Mouse (Mus musculus): Measurements from ENCODE around the gene Myadml2. TPM values are rescaled to one million over a fixed set of nuclear protein-coding genes. Genes with fewer than 3 reads are reported as not detected.

Myadml2 gene
- polyA plus RNA-seq, 1 experiment from 2014 or later, result not detected

GRCm38 (mm10) chr11:120641255-120641654 is 6.7 kb downstream of the Myadml2 start:
- H3K27me3 ChIP-seq (replicated peaks; ENCODE audit: control insufficient read depth, insufficient read depth, low read length), result no peaks in the 10 kb centered on the region
- H3K27ac ChIP-seq (ENCODE audit: low read depth), result no peak overlapping the region
- H3K4me2 ChIP-seq (ENCODE audit: low read length), result no peak overlapping the region
- 51% methylated on average over 9 of the region's 9 CpGs for WGBS
- DNase-seq (ENCODE audit: low spot score) (no peak), ATAC-seq (replicated peaks; ENCODE audit: low FRiP score, low TSS enrichment, low read depth) (no peak)
- H3K9me3 ChIP-seq (ENCODE audit: control insufficient read depth, low read length), result no peaks in the 10 kb centered on the region
- no peaks in the 10 kb centered on the region for H3K36me3 ChIP-seq (ENCODE audit: control insufficient read depth, insufficient read depth, low read length)
- H3K9ac ChIP-seq (ENCODE audit: low read length), result no peak overlapping the region
- H3K4me1 ChIP-seq (replicated peaks; ENCODE audit: control insufficient read depth, insufficient read depth, low read length), result peaks cover 4% of the 10 kb centered on the region
- no peak overlapping the region for H3K4me3 ChIP-seq (ENCODE audit: low read depth, low read length)

GRCm38 (mm10) chr11:120634810-120635209 is 13.1 kb downstream of the Myadml2 start:
- no peak overlapping the region for H3K4me2 ChIP-seq (ENCODE audit: low read length)
- no peak overlapping the region for H3K9ac ChIP-seq (ENCODE audit: low read length)
- H3K27me3 ChIP-seq (replicated peaks; ENCODE audit: control insufficient read depth, insufficient read depth, low read length), result no peaks in the 10 kb centered on the region
- WGBS, result 80% methylated on average over 5 of the region's 5 CpGs
- no peaks in the 10 kb centered on the region for H3K36me3 ChIP-seq (ENCODE audit: control insufficient read depth, insufficient read depth, low read length)
- H3K4me3 ChIP-seq (ENCODE audit: low read depth, low read length), result no peak overlapping the region
- ATAC-seq (replicated peaks; ENCODE audit: low FRiP score, low TSS enrichment, low read depth) (no peak), DNase-seq (ENCODE audit: low spot score) (no peak)
- peaks cover 15% of the 10 kb centered on the region for H3K4me1 ChIP-seq (replicated peaks; ENCODE audit: control insufficient read depth, insufficient read depth, low read length)
- no peaks in the 10 kb centered on the region for H3K9me3 ChIP-seq (ENCODE audit: control insufficient read depth, low read length)
- no peak overlapping the region for H3K27ac ChIP-seq (ENCODE audit: low read depth)

- H3K9me3 ChIP-seq (ENCODE audit: control insufficient read depth, low read length), result no peaks in the 10 kb centered on the region
- 11% methylated on average over 58 of the region's 58 CpGs for WGBS
- H3K4me1 ChIP-seq (replicated peaks; ENCODE audit: control insufficient read depth, insufficient read depth, low read length), result peaks cover 20% of the 10 kb centered on the region
- peaks cover 9% of the 10 kb centered on the region for H3K36me3 ChIP-seq (ENCODE audit: control insufficient read depth, insufficient read depth, low read length)
- H3K27me3 ChIP-seq (replicated peaks; ENCODE audit: control insufficient read depth, insufficient read depth, low read length), result no peaks in the 10 kb centered on the region
- H3K4me3 ChIP-seq (ENCODE audit: low read depth, low read length), result peak within 1 kb of the TSS; percentile 83
- ATAC-seq (replicated peaks; ENCODE audit: low FRiP score, low TSS enrichment, low read depth), result peak; percentile 88
- H3K4me2 ChIP-seq (ENCODE audit: low read length), result peak within 1 kb of the TSS; percentile 81
- peak within 1 kb of the TSS; percentile 84 for H3K27ac ChIP-seq (ENCODE audit: low read depth)
- DNase-seq (ENCODE audit: low spot score), result peak; percentile 94
- H3K9ac ChIP-seq (ENCODE audit: low read length), result peak within 1 kb of the TSS; percentile 88
These were observed 14.2 kb downstream of the Myadml2 start, which contains the start of gene Mafg for GRCm38 (mm10) chr11:120633520-120634343. Gene Mafg (minus strand): TSS chr11:120633600.

- Histone ChIP-seq H3K27ac (ENCODE audit: low read depth) (peak overlapping the region; percentile 84), H3K9ac (ENCODE audit: low read length) (peak overlapping the region; percentile 88), H3K36me3 (ENCODE audit: control insufficient read depth, insufficient read depth, low read length) (peaks cover 12% of the 10 kb centered on the region), H3K4me3 (ENCODE audit: low read depth, low read length) (peak overlapping the region; percentile 83), H3K9me3 (ENCODE audit: control insufficient read depth, low read length) (no peaks in the 10 kb centered on the region), H3K27me3 (replicated peaks; ENCODE audit: control insufficient read depth, insufficient read depth, low read length) (no peaks in the 10 kb centered on the region), H3K4me2 (ENCODE audit: low read length) (peak overlapping the region; percentile 81), H3K4me1 (replicated peaks; ENCODE audit: control insufficient read depth, insufficient read depth, low read length) (peaks cover 20% of the 10 kb centered on the region)
- WGBS, result under 1% methylated on average over 106 of the region's 116 CpGs
- ATAC-seq (replicated peaks; ENCODE audit: low FRiP score, low TSS enrichment, low read depth) (peak; percentile 79), DNase-seq (ENCODE audit: low spot score) (peak; percentile 82)
These were observed 15.1 kb downstream of the Myadml2 start for GRCm38 (mm10) chr11:120632559-120633519.

- H3K4me2 ChIP-seq (ENCODE audit: low read length), result peak overlapping the region; percentile 81
- ATAC-seq (replicated peaks; ENCODE audit: low FRiP score, low TSS enrichment, low read depth), result no peak
- peaks cover 20% of the 10 kb centered on the region for H3K4me1 ChIP-seq (replicated peaks; ENCODE audit: control insufficient read depth, insufficient read depth, low read length)
- H3K27ac ChIP-seq (ENCODE audit: low read depth), result no peak overlapping the region; the same call in 1 of the 2 replicates
- peaks cover 16% of the 10 kb centered on the region for H3K36me3 ChIP-seq (ENCODE audit: control insufficient read depth, insufficient read depth, low read length)
- peak overlapping the region; percentile 88 for H3K9ac ChIP-seq (ENCODE audit: low read length)
- peak overlapping the region; percentile 83 for H3K4me3 ChIP-seq (ENCODE audit: low read depth, low read length)
- peak; percentile 56 for DNase-seq (ENCODE audit: low spot score)
- WGBS, result 54% methylated on average over 4 of the region's 4 CpGs
- no peaks in the 10 kb centered on the region for H3K9me3 ChIP-seq (ENCODE audit: control insufficient read depth, low read length)
- no peaks in the 10 kb centered on the region for H3K27me3 ChIP-seq (replicated peaks; ENCODE audit: control insufficient read depth, insufficient read depth, low read length)
These were observed 16.1 kb downstream of the Myadml2 start for GRCm38 (mm10) chr11:120631726-120632448.

- 0 out of 2 replicates have a peak overlapping the region, but pooled peaks have one; percentile 83 for H3K4me3 ChIP-seq (ENCODE audit: low read depth, low read length)
- H3K27me3 ChIP-seq (replicated peaks; ENCODE audit: control insufficient read depth, insufficient read depth, low read length), result no peaks in the 10 kb centered on the region
- no peak for ATAC-seq (replicated peaks; ENCODE audit: low FRiP score, low TSS enrichment, low read depth)
- H3K9me3 ChIP-seq (ENCODE audit: control insufficient read depth, low read length), result no peaks in the 10 kb centered on the region
- peaks cover 16% of the 10 kb centered on the region for H3K36me3 ChIP-seq (ENCODE audit: control insufficient read depth, insufficient read depth, low read length)
- 33% methylated on average over 7 of the region's 7 CpGs for WGBS
- H3K27ac ChIP-seq (ENCODE audit: low read depth), result 0 out of 2 replicates have a peak overlapping the region, but pooled peaks have one; percentile 3
- peak overlapping the region; percentile 81 for H3K4me2 ChIP-seq (ENCODE audit: low read length)
- no peak for DNase-seq (ENCODE audit: low spot score)
- H3K9ac ChIP-seq (ENCODE audit: low read length), result no peak overlapping the region; the same call in 1 of the 2 replicates
- peaks cover 20% of the 10 kb centered on the region for H3K4me1 ChIP-seq (replicated peaks; ENCODE audit: control insufficient read depth, insufficient read depth, low read length)
These were observed 16.9 kb downstream of the Myadml2 start for GRCm38 (mm10) chr11:120630881-120631725.

- H3K4me1 ChIP-seq (replicated peaks; ENCODE audit: control insufficient read depth, insufficient read depth, low read length), result peaks cover 22% of the 10 kb centered on the region
- H3K4me2 ChIP-seq (ENCODE audit: low read length), result peak overlapping the region; percentile 18
- H3K9ac ChIP-seq (ENCODE audit: low read length), result no peak overlapping the region
- 47% methylated on average over 5 of the region's 5 CpGs for WGBS
- H3K4me3 ChIP-seq (ENCODE audit: low read depth, low read length), result no peak overlapping the region
- DNase-seq (ENCODE audit: low spot score) (no peak), ATAC-seq (replicated peaks; ENCODE audit: low FRiP score, low TSS enrichment, low read depth) (no peak)
- no peaks in the 10 kb centered on the region for H3K9me3 ChIP-seq (ENCODE audit: control insufficient read depth, low read length)
- H3K27ac ChIP-seq (ENCODE audit: low read depth), result peak overlapping the region; percentile 43; the same call in 1 of the 2 replicates
- H3K36me3 ChIP-seq (ENCODE audit: control insufficient read depth, insufficient read depth, low read length), result peaks cover 16% of the 10 kb centered on the region
- no peaks in the 10 kb centered on the region for H3K27me3 ChIP-seq (replicated peaks; ENCODE audit: control insufficient read depth, insufficient read depth, low read length)
These were observed 17.5 kb downstream of the Myadml2 start for GRCm38 (mm10) chr11:120630401-120630871.
